Mouse (Mus musculus) urinary bladder, postnatal 14 days (tissue): ENCODE measurements around the gene Golt1a.

Experiments used
- DNase-seq: peaks from one replicate; pipeline ENCODE4 v3.0.0; 2021; ENCODE audit warnings: low spot score

Golt1a gene

DNA sequence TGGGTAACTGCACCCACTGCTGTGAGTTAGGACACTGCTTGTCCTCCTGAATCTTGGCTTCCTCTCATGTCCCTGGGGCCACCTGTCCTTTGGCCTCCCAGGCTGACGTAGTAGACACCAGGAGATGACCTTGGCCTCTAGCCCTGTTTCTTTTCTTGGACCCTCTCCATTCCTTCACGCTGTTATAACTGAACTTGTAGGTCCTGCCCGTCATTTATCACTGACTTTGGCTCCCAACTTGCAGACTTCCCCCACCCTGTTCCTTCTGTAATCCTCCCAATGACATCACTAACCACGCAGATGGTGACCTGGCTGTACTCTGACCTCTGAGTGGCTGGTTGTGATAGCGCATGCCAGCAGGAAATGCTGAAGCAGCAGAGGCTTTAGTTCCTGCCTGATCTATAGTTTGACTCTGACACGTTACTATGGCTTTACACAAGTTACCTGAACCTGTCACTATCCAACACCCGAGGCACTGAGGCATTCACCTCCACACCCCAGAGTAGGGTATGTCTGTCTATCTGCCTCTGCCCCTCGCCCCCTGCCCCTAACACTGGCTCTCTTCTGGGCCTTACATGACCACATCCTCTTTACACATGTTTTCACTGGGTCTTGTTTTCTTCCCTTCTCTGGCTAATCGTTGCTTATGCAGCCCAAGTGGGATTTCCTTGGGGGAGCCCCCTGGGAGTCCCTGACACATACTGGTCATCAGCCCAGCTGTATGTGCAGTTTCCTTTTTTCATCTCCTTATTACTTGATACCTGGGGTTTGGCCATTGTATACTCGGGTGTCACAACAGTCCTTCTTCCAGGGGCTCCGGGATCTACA is 38.3 kb downstream of the Golt1a start:
- DNase-seq = no peak

DNA sequence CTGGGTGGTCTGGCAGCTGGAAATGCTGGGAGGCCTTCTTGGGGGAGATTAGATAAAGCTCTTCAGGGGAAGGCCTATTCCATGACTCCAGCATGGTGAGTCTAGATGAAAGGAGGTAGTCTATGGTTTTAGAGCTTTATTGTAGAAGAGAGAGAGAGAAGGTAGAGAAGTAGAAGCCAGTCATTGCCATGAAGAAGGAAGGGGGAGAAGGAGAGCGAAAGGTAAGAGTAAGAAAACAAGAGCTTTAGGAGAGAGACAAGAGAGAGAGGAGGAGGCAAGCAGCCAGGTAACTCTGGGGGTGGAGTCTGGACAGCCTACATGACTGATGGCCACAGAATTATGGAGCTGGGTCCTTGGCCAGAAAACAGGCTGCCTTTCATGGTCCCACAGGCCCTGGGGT is 40.6 kb downstream of the Golt1a start, which contains the start of gene Ren1:
TSS of gene Ren1 (plus strand) at position 301 of the 400 bp plus-strand sequence.
- no peak for DNase-seq

- no peak for DNase-seq
Measured at GRCm38 (mm10) chr1:133351762-133352161, 42.2 kb downstream of the Golt1a start.

GRCm38 (mm10) chr1:133353371-133353809 is 43.8 kb downstream of the Golt1a start:
- DNase-seq = peak; percentile 74

DNA sequence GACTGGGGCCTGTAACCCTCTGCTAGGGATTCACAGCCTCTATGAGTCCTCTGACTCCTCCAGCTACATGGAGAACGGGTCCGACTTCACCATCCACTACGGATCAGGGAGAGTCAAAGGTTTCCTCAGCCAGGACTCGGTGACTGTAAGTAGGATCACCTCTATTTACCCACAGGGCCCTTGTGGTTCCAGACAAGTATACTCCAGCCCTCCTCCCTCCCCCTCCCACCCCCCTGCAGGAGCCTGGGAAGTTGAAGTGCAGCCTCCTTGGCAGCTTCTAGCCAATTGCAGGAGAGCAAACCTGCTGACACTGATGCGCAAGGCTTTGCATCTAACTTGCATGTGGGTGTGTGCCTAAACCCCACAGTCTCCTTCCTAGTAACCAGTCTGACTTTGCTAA is 45.9 kb downstream of the Golt1a start:
- DNase-seq = no peak

GRCm38 (mm10) chr1:133355912-133356311 is 46.3 kb downstream of the Golt1a start:
- no peak for DNase-seq

DNA sequence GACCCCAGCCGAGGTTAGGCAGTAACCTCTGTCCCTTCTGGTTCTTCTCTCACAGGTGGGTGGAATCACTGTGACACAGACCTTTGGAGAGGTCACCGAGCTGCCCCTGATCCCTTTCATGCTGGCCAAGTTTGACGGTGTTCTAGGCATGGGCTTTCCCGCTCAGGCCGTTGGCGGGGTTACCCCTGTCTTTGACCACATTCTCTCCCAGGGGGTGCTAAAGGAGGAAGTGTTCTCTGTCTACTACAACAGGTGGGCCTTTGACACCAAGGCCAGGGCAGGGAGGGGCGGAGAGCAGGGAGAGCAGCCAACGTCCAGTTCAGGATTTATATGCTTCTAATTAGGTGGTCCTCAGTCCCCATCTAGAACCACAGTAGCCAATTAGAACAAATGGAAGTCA is 46.7 kb downstream of the Golt1a start:
- DNase-seq = no peak

DNA sequence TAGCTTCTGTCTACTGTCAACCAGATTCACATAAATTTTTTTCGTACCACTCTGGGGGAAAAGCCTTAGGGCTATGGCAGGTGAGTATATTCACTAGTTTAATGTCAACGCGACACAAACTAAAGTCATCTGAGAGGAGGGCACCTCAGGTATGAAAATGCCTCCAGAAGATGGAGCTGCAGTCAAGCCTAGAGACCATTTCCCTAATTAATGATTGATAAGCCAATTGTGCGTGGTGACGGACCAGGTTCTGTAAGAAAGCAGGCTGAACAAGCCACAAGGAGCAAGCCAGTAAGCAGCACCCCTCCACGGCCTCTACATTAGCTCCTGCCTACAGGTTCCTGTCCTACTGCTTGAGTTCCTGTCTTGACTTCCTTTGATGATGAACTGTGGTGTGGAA is 51.4 kb downstream of the Golt1a start:
- no peak for DNase-seq

DNA sequence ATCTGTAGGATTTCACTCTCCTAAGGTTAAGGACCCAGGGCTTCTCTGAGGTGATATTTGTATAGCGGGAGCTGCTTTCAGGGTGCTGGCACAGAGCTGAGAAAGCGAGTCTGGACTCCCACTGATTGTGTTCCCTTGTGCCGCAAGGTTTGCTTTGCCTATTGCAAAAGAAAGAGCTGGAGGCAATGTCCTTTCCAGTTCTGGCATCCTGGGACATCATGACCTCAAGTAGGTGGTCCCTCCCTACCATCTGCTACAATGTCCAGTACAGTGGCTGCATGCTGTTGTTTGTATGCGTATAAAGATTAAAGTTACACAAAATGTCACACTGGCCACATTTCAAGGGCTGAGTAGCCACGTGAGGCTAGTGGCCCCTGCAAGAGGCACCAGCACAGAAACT is 52.5 kb downstream of the Golt1a start:
- DNase-seq = no peak

DNA sequence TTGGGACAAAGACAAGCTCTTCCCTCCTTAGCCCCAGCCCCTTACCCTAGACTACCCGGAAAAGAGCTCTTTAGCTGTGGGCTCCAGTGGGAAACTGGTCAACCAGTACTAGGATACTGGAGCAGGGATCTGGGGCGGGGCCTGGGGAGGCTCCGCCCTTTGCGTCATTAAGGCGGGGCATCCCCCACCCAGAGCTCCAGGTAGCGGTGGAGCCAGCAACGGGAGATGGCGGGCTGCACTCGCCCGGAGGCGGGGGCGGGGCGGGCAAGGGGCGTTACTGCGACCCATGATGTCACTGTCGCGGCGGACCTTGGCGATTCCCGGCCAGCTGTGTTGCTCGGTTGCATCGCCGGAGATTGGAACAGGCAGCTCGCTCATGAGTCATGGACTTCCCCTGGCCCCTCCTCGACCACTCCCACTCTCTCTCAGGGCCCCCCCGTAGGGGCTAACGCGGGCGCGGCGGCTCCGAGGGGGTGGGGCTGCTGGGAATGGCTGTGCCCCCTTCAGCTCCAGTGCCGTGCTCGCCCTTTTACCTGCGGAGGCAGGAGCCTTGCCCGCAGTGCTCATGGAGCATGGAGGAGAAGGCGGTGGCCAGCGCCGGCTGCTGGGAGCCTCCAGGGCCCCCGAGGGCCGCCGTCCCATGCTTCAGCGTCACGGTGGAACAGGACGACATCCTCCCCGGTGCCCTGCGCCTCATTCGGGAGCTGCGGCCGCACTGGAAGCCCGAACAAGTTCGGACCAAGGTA is 53.8 kb downstream of the Golt1a start, which contains the start of gene Etnk2:
TSS of gene Etnk2 (plus strand) at position 297 of the 746 bp plus-strand sequence.
- peak; percentile 82 for DNase-seq

DNA sequence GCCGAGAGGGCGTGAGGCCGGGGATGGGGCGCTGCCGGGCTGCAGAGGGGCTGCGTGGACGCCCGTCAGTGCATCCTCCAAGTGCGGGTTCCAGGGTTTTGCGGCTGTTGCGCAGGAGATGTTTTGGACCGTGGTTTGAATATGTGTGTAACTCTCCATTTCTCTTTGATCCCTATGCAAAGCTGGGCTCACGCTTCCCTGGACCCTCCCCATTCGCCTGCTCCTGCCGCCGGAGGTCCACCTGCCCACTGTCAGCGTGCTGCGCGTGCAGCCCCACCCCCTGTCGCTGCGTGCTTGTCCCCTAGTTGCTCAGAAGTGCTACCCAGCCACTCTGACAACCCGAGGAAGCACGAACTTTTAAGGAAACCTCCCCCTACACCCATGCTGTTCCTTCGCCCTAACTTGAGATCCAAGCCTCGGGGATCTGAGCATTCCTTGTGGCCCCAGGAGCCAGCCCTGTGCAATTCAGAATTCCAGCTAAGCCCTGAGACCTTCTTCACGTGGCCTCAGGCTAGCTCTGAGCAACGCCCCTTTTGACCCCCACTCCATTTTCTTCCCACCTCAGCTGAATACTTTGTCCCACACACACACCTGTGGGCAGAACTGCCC is 54.5 kb downstream of the Golt1a start:
- DNase-seq = no peak

- no peak for DNase-seq
Measured at GRCm38 (mm10) chr1:133364890-133365289, 55.3 kb downstream of the Golt1a start.

DNA sequence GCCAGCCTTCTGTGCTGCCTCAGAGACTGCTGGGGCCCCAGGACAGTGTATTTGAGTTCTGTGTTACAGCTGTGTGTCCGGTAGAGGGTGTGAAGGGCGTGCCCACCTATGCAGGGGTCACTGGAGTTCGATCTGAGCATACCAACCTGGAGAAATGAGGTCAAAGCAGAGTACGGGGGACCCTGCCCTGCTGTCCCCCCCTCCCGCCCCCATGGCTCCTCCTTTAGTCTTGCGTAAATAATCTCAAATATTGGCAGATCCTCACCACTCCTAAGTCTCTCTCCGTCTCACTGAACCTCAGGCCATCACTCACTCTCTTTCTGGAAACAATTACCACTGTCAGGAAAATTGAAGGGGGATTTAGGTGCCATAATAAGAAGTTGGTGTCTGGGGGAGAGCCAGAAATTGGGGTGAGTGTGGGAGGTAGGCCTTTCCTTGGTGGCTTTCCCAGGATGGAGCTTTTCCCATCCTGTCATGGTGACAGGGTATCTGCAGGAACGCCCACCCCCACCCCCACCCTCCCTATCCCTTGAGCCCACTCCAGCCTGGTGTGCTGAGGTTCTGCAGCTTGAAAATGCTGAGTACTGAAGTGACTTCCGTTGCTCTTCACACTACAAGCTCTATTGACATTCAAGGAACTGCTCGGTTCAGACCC is 57.5 kb downstream of the Golt1a start:
- no peak for DNase-seq

DNA sequence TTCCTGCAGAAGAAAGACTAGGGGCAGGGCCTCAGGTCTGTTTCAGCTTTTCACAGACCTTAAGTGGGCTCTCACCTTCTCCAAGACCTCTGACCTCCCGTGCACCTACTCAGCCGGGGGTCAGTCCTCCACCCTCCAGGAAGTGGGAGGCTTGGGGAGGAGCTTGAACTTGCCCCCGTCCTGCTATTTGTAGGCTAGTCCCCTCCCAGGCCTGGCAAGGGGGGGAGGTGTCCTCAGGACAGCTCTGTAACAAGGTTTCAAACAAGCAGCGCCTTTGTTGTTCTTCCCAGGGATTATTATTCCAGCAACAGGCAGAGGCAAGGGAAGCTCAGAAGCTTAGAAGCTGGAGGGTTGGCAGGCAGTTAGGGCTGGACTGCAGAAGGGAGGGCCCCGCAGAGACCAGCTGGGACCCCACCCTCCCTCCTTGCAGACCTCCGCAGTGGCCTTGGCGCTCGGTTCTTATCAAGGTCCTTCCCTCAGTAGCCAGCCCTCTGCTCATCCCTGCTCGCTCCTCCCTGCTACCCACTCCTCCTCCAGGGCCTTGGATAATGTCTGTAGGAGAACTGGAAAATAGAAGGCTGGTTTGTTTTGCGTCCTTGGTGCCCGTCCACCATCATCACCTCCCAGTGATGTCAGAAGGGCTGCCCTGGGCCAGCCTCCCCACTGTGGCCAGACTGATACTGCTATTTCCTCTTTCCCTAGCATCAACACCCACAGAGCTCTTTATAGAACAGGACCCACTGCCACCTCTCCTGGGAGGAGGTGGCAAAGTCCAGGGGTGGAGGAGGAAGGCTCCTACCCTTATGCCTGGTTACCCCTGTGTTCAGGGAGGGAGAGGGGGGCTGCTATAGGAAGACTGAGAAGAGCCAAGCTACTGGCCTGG is 58.2 kb downstream of the Golt1a start:
- no peak for DNase-seq

- no peak for DNase-seq
Measured at GRCm38 (mm10) chr1:133368644-133369043, 59.0 kb downstream of the Golt1a start.

GRCm38 (mm10) chr1:133370352-133370751 is 60.8 kb downstream of the Golt1a start:
- no peak for DNase-seq

DNA sequence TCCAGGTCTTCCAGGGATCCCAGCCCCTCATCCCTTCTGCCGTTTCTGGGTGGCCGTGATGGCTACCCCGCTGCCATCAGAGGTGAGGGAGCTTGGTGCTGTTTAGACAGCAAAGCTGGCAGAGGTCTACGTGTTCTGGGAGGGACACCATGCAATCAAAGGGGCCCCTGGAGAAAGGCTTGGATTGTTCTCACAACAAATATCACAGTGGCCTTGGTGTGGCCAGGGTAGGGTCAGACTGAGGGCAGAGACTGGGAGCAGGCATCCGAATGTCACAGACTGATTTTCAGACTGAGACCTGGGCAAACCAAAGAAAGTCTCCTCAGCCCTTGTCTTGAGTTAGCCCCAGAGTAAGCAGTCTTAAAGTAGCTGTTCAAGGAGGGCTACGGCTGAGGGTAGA is 61.8 kb downstream of the Golt1a start:
- DNase-seq = no peak

DNA sequence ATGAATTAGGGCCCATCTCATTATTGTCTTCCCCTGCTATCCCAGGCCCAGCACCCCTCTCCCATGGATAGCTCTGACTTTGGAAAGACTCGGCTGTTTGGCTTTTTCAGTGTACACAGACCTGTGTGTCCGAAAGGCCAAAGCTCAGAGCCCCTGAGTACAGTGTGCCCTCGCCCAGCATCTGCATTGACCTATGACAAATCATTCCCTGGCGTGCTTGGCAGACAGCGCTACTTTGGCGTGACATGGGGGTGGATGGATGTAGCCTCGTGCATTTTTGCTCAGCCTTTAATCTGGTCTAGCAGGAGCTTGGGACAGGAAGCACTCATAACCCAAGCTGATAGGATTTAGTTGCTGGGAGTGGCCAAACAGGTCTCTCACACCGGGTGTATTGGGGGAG is 62.5 kb downstream of the Golt1a start:
- DNase-seq = no peak
